Mouse (Mus musculus): ENCODE measurements around the gene Fgf6. TPM values are rescaled to one million over a fixed set of nuclear protein-coding genes. Genes with fewer than 3 reads are reported as not detected.

Fgf6 gene
- polyA plus RNA-seq, 1 experiment from 2014 or later = not detected

Other genes starting within 250 kb of the Fgf6 start
- 209 TPM in 2 replicates for gene Ndufa9, start 166.4 kb upstream of the Fgf6 start, polyA plus RNA-seq (2015; fragmentation: Nextera tagmentation; extraction: Ambion mirVana)
- not detected in 2 replicates for gene Akap3, start 162.5 kb upstream of the Fgf6 start, polyA plus RNA-seq (2015; fragmentation: Nextera tagmentation; extraction: Ambion mirVana)
- 0.50 TPM in 1 of 2 replicates, not detected in the other for gene Dyrk4, start 93.7 kb upstream of the Fgf6 start, polyA plus RNA-seq (2015; fragmentation: Nextera tagmentation; extraction: Ambion mirVana)
- 10.8 and 13.6 TPM in 2 replicates for gene Rad51ap1, start 76.0 kb upstream of the Fgf6 start, polyA plus RNA-seq (2015; fragmentation: Nextera tagmentation; extraction: Ambion mirVana)
- gene D6Wsu163e, start 75.6 kb upstream of the Fgf6 start, polyA plus RNA-seq (2015; fragmentation: Nextera tagmentation; extraction: Ambion mirVana) = 30.5 and 35.5 TPM in 2 replicates
- not detected in 2 replicates for gene Fgf23, start 57.3 kb downstream of the Fgf6 start, polyA plus RNA-seq (2015; fragmentation: Nextera tagmentation; extraction: Ambion mirVana)
- 6.2 and 7.1 TPM in 2 replicates for gene Tigar, start 94.0 kb downstream of the Fgf6 start, polyA plus RNA-seq (2015; fragmentation: Nextera tagmentation; extraction: Ambion mirVana)
- gene Ccnd2, start 136.6 kb downstream of the Fgf6 start, polyA plus RNA-seq (2015; fragmentation: Nextera tagmentation; extraction: Ambion mirVana) = 158 and 242 TPM in 2 replicates